Mouse (Mus musculus) spleen, postnatal 14 days (tissue): Measurements from ENCODE around the gene Mcm9.
"Not testable (repeated sequence)": the region's sequence is repeated elsewhere in the genome, so short reads cannot be mapped to it uniquely, and the experiment has no call there.

Source experiments
- DNase-seq, 2 experiments: peaks; one replicate each; pipeline ENCODE4 v3.0.0; 2021 to 2022; ENCODE audit warnings: low spot score in 2 of 2

The Mcm9 gene

DNA sequence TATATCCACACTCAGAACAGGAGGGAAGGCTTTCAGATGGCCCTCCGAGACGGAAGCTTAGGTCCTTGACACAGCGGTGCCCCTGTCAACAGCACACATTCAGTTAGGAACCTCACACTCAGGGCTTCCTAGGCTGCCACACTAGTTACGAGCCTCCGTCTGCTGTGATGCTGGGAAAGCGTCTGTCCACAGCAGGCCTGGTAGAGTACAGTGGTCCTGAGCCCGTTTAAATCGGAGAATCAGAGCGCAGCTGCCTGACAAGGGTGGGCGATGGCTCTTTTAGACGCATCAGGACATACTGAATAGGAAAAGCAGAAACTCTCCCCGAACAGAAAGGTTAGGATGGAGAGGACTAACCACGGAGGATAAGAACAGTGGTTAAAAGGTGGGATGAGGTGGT, 127.8 kb downstream of the Mcm9 start:
- DNase-seq, result no peak

GRCm38 (mm10) chr10:53499518-53499917, 130.7 kb downstream of the Mcm9 start:
- no peak for DNase-seq

DNA sequence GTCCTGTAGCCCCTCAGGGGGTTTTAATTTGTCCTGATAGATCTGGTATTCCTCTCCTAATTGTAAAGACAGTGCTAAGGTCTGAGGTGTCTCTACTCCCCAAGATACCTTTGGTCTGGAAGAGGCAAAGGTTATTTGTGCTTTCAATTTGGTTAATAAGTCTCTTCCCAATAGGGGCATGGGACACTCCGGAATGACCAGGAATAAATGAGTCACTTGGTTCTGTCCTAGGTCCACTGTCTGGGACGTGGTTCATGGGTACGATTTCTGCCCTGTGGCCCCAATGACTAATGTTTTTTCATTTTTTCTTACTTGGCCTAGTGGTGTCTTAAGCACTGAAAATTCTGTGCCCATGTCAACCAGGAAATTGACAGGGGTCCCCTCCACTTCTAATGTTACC, 134.9 kb downstream of the Mcm9 start:
- not testable (repeated sequence) for DNase-seq

DNA sequence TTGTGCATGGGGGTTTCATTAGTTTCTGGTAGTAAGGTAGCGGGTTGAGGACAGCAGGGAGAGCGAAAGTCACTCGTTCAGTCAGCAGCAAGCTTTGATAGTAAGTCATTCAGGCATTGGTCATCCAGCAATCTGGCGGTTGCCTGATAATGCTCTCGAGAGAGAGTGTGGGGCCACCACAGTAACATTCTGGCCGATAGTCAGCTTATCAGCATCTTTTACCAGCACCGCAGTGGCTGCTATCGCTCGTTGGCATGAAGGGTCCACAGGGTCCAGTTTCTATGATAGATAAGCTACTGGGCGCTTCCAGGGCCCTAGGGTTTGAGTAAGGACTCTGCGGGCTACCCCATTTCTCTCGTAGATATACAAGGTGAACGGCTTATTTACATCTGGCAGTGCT, 136.3 kb downstream of the Mcm9 start:
- no peak for DNase-seq
